Mouse (Mus musculus): ENCODE data around the gene Tmed3. TPM values are rescaled to one million over a fixed set of nuclear protein-coding genes. Genes with fewer than 3 reads are reported as not detected.

Gene Tmed3
- polyA plus RNA-seq, 1 experiment from 2014 or later, result 112 TPM

DNA sequence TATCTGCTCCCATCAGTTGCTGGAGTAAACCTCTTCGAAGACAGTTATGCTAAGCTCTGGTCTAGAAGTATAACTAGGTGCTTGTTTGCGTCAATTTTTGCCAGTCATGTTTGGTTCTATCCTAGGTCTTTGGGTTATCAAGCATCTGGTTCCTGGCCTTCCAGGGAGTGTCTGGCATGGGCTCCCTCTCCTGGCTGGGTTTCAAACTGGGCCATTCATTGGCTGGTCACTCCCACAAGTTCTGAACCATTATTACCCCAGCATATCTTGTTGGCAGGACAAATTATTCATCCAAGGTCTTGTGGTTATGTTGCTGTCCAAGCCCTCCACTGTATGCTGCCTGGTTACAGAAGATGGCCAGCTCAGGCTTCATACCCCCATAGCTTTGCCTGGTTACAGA lies 11.2 kb downstream of the Tmed3 start:
- Histone ChIP-seq H3K27me3 (ENCODE audit: insufficient read depth, low read length) (no peaks in the 10 kb centered on the region), H3K9me3 (ENCODE audit: low read length) (no peaks in the 10 kb centered on the region), H3K9ac (replicated peaks; ENCODE audit: low read length) (no peak overlapping the region), H3K36me3 (ENCODE audit: insufficient read depth, low read length) (peaks cover 11% of the 10 kb centered on the region; the same call in 1 of the 2 replicates), H3K4me1 (ENCODE audit: insufficient read depth, low read length) (no peaks in the 10 kb centered on the region), H3K27ac (ENCODE audit: low read length) (no peak overlapping the region), H3K4me2 (replicated peaks; ENCODE audit: low read depth, low read length) (no peak overlapping the region), H3K4me3 (ENCODE audit: low read length) (no peak overlapping the region)
- ATAC-seq (ENCODE audit: low FRiP score, low TSS enrichment), result no peak
- WGBS, result 96% methylated on average over 2 of the region's 2 CpGs

DNA sequence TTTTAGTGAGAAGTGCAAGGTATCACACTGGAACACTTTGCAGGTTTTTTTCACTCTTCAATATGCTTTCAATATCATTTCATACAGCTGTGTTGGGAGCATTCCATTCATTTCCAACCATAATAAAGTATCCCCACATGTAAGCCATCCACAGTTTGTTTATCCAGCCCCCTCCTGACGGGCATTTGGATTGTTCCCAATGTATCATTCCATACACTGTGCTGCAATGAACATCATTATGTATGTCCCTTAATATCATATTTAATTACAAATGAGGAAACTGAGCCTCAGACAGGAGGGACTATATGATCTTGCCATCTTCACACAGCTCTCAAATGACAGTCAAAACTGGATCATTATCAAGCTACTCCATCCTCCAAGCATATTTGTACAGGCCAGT lies 15.7 kb downstream of the Tmed3 start:
- H3K27ac ChIP-seq (ENCODE audit: low read length), result no peak overlapping the region
- H3K4me2 ChIP-seq (replicated peaks; ENCODE audit: low read depth, low read length), result no peak overlapping the region
- WGBS, result 64% methylated on average over 1 of the region's 1 CpGs
- ATAC-seq (ENCODE audit: low FRiP score, low TSS enrichment), result no peak
- H3K9me3 ChIP-seq (ENCODE audit: low read length), result no peaks in the 10 kb centered on the region
- no peaks in the 10 kb centered on the region for H3K4me1 ChIP-seq (ENCODE audit: insufficient read depth, low read length)
- no peak overlapping the region for H3K9ac ChIP-seq (replicated peaks; ENCODE audit: low read length)
- H3K36me3 ChIP-seq (ENCODE audit: insufficient read depth, low read length), result no peaks in the 10 kb centered on the region
- no peak overlapping the region for H3K4me3 ChIP-seq (ENCODE audit: low read length)
- H3K27me3 ChIP-seq (ENCODE audit: insufficient read depth, low read length), result no peaks in the 10 kb centered on the region

DNA sequence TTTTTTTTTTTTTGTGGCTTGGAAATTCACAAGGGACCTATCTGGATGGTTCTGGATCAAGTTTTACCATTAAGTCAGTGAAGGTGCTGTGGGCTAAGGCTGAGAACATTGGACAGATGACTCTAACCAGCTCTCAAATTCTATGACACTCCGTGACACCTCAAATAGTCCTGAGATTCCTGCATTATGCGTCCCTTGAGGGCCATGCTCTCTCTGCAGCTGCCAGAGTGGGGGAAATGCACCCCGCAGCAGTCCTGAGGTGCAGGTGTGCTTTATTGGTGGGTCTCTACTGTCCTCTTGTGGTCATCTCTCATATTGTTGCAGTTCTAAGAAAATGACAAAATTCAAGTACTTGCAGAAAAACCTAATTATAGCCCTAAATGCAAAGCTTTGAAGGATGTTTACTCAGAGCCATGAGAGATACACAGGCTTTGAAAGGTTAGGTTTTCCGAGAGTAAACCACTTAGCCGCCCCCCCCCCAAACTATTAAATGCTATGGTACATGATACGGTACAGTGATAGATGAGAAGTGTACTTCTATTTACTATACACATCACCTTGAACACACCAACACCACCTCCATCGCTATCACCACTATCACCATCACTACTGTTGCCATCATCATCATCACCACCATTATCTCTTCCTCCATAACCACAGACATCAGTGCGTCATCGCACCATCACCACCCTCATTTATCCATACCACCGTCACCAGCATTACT lies 17.2 kb downstream of the Tmed3 start:
- Histone ChIP-seq H3K4me2 (replicated peaks; ENCODE audit: low read depth, low read length) (no peak overlapping the region), H3K27ac (ENCODE audit: low read length) (no peak overlapping the region), H3K36me3 (ENCODE audit: insufficient read depth, low read length) (no peaks in the 10 kb centered on the region), H3K27me3 (ENCODE audit: insufficient read depth, low read length) (no peaks in the 10 kb centered on the region), H3K9me3 (ENCODE audit: low read length) (no peaks in the 10 kb centered on the region), H3K9ac (replicated peaks; ENCODE audit: low read length) (no peak overlapping the region), H3K4me3 (ENCODE audit: low read length) (no peak overlapping the region), H3K4me1 (ENCODE audit: insufficient read depth, low read length) (no peaks in the 10 kb centered on the region)
- 60% methylated on average over 10 of the region's 10 CpGs for WGBS
- ATAC-seq (ENCODE audit: low FRiP score, low TSS enrichment), result no peak

DNA sequence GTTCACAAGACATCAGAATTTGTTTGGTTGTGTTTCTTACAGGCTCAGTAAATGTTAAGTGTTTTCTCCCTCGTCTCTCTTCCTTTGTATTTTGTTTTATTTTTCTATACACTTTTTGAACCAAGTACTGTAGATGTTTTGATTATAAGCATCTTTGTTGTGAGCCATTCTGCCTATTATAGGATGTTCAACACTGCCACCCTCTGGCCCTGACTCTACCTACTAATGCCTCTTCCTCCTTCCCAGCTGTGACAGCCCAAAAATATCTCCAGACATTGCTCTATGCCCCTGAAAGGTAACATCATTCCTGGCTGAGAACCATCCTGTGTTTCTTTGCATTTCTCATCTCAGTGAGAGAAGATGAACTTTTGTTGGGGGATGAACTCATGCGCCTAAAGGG lies 18.6 kb downstream of the Tmed3 start:
- no peaks in the 10 kb centered on the region for H3K4me1 ChIP-seq (ENCODE audit: insufficient read depth, low read length)
- H3K4me3 ChIP-seq (ENCODE audit: low read length), result no peak overlapping the region
- ATAC-seq (ENCODE audit: low FRiP score, low TSS enrichment), result no peak
- no peaks in the 10 kb centered on the region for H3K27me3 ChIP-seq (ENCODE audit: insufficient read depth, low read length)
- WGBS, result 61% methylated on average over 2 of the region's 2 CpGs
- H3K36me3 ChIP-seq (ENCODE audit: insufficient read depth, low read length), result no peaks in the 10 kb centered on the region
- no peaks in the 10 kb centered on the region for H3K9me3 ChIP-seq (ENCODE audit: low read length)
- no peak overlapping the region for H3K9ac ChIP-seq (replicated peaks; ENCODE audit: low read length)
- no peak overlapping the region for H3K4me2 ChIP-seq (replicated peaks; ENCODE audit: low read depth, low read length)
- H3K27ac ChIP-seq (ENCODE audit: low read length), result no peak overlapping the region

DNA sequence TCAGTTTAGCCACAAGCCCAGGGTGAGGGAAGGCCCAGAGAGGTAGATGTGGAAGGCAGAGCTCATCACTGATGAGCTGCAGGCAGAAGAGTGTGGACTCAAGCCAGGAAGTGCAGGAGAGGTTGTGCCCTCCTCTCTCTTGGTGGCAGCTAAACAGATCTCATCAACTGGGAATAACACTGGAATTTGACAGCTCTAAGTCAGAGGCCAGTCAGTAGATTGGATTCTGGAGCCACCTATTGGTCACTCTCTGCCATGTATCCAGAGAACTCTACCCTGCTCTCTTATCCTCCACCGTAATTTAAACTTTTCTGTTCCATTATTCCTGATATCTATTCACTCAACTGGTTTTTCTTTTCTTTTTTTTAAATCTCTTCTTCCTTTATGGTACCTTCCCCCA lies 25.9 kb downstream of the Tmed3 start:
- Histone ChIP-seq H3K4me1 (ENCODE audit: insufficient read depth, low read length) (no peaks in the 10 kb centered on the region), H3K4me2 (replicated peaks; ENCODE audit: low read depth, low read length) (no peak overlapping the region), H3K4me3 (ENCODE audit: low read length) (no peak overlapping the region), H3K36me3 (ENCODE audit: insufficient read depth, low read length) (no peaks in the 10 kb centered on the region), H3K27me3 (ENCODE audit: insufficient read depth, low read length) (no peaks in the 10 kb centered on the region), H3K9ac (replicated peaks; ENCODE audit: low read length) (no peak overlapping the region), H3K27ac (ENCODE audit: low read length) (no peak overlapping the region), H3K9me3 (ENCODE audit: low read length) (no peaks in the 10 kb centered on the region)
- 55% methylated on average over 1 of the region's 1 CpGs for WGBS
- peak; percentile 71; the same call in 1 of the 2 replicates for ATAC-seq (ENCODE audit: low FRiP score, low TSS enrichment)

DNA sequence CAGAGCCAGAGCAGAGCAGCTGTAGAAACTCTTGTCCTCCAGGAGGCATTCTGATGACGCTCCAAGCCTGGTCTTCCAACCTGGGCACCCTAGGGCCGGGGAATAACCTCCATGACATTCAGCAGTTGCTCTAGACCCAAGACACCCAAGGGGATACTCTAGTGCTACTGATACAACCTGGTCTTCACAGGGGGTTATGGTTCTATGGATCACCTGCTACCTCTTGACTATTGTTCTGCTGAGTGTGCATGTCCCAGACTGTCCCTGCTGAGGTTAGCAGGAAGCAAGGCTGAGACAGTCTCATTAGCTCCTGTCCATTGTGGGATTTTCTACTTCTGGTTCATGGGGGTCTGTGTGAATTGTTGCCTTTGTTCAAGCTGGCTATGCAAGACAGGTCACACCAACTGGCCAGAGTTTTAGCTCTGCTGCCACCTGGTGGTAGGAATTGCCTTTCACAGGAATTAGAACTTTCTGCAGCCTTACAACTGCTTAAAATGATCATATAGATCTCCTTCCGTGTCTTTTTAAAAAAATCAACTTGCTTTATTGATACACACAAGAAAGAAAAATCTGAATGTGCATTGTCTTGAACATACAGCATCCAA lies 30.8 kb downstream of the Tmed3 start:
- no peaks in the 10 kb centered on the region for H3K9me3 ChIP-seq (ENCODE audit: low read length)
- H3K9ac ChIP-seq (replicated peaks; ENCODE audit: low read length), result no peak overlapping the region
- H3K27me3 ChIP-seq (ENCODE audit: insufficient read depth, low read length), result no peaks in the 10 kb centered on the region
- no peak overlapping the region for H3K27ac ChIP-seq (ENCODE audit: low read length)
- no peak overlapping the region for H3K4me2 ChIP-seq (replicated peaks; ENCODE audit: low read depth, low read length)
- no peaks in the 10 kb centered on the region for H3K4me1 ChIP-seq (ENCODE audit: insufficient read depth, low read length)
- ATAC-seq (ENCODE audit: low FRiP score, low TSS enrichment), result peak; percentile 79
- 49% methylated on average over 3 of the region's 3 CpGs for WGBS
- no peaks in the 10 kb centered on the region for H3K36me3 ChIP-seq (ENCODE audit: insufficient read depth, low read length)
- H3K4me3 ChIP-seq (ENCODE audit: low read length), result no peak overlapping the region

DNA sequence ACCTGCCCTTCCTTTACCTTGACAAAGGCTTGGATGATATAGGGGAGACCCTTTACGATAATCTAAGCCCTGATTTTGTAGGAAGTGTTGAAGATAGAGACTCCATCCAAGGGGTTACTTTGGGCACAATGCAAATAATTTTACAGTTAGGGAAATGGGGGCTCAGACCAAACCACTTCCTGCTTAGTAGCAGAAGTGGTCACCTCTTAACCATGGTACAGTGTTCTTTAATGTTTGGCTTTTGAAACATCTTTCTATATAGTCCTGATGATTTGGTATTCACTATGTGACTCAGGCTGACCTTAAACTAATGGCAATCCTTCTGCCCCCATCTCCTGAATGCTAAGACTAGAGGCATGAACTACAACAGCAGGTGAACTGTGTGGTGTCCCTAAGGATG lies 31.5 kb downstream of the Tmed3 start:
- WGBS, result 88% methylated on average over 1 of the region's 1 CpGs

DNA sequence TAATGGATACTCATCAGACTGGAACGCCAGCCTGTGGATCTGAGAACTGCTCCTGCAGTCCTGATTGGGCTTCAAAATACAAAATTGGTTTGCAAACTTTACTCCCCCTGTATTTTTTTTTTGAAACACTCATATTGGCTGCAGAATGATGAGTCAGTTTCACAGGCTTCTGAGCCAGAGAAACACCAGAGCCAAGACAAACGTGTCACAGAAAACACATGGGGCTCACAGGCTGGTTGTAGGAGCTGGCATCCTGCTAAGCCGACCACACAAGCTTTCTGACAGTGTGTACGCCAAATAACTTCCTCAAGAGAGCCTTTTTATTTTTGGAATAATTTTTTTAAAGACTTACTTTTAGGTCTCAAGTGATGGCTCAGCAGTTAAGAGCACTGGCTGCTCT lies 35.0 kb downstream of the Tmed3 start:
- H3K27ac ChIP-seq (ENCODE audit: low read length), result no peak overlapping the region
- WGBS, result 73% methylated on average over 4 of the region's 4 CpGs
- H3K36me3 ChIP-seq (ENCODE audit: insufficient read depth, low read length), result no peaks in the 10 kb centered on the region
- no peak overlapping the region for H3K9ac ChIP-seq (replicated peaks; ENCODE audit: low read length)
- H3K4me2 ChIP-seq (replicated peaks; ENCODE audit: low read depth, low read length), result no peak overlapping the region
- H3K4me3 ChIP-seq (ENCODE audit: low read length), result no peak overlapping the region
- H3K27me3 ChIP-seq (ENCODE audit: insufficient read depth, low read length), result no peaks in the 10 kb centered on the region
- H3K9me3 ChIP-seq (ENCODE audit: low read length), result no peaks in the 10 kb centered on the region
- H3K4me1 ChIP-seq (ENCODE audit: insufficient read depth, low read length), result no peaks in the 10 kb centered on the region
- ATAC-seq (ENCODE audit: low FRiP score, low TSS enrichment), result no peak

More for the DNA sequence above, 31.5 kb downstream of the Tmed3 start:
- Histone ChIP-seq H3K4me3 (ENCODE audit: low read length) (no peak overlapping the region), H3K4me1 (ENCODE audit: insufficient read depth, low read length) (no peaks in the 10 kb centered on the region), H3K27me3 (ENCODE audit: insufficient read depth, low read length) (no peaks in the 10 kb centered on the region), H3K27ac (ENCODE audit: low read length) (no peak overlapping the region), H3K36me3 (ENCODE audit: insufficient read depth, low read length) (no peaks in the 10 kb centered on the region), H3K4me2 (replicated peaks; ENCODE audit: low read depth, low read length) (no peak overlapping the region), H3K9ac (replicated peaks; ENCODE audit: low read length) (no peak overlapping the region), H3K9me3 (ENCODE audit: low read length) (no peaks in the 10 kb centered on the region)
- ATAC-seq (ENCODE audit: low FRiP score, low TSS enrichment), result no peak

DNA sequence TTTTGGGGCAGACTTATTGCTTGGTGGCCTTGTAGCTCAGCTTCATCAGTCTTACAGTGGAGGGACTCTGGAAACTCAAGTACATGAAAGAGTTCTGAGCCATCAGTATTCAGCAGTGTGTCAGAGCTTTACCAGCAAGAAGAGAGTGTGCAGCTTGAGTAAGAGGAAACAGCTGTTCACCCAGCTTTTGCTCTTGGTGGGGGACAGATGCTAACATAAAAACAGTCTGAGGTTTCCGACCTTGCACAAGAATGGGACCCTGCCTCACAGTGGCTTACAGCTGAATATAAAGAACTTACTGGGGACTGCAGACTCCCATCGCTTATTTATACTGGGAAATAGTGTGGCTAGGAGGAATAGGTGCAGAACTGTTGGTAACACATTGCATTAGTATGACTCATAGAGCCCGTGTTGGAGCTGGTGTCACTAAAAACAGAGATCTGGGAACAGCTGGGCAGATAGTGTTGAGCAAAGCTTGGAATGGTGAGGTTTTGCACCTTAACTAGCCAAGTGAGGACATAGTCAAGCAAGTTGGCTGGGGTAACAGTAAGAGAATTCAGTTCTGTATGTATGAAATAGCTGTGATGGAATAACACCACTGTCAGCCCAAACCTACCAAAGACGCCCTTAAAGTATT lies 37.4 kb downstream of the Tmed3 start:
- Histone ChIP-seq H3K36me3 (ENCODE audit: insufficient read depth, low read length) (no peaks in the 10 kb centered on the region), H3K27ac (ENCODE audit: low read length) (no peak overlapping the region), H3K9me3 (ENCODE audit: low read length) (no peaks in the 10 kb centered on the region), H3K4me3 (ENCODE audit: low read length) (no peak overlapping the region), H3K4me1 (ENCODE audit: insufficient read depth, low read length) (no peaks in the 10 kb centered on the region), H3K27me3 (ENCODE audit: insufficient read depth, low read length) (no peaks in the 10 kb centered on the region), H3K9ac (replicated peaks; ENCODE audit: low read length) (no peak overlapping the region), H3K4me2 (replicated peaks; ENCODE audit: low read depth, low read length) (no peak overlapping the region)
- 74% methylated on average over 4 of the region's 4 CpGs for WGBS
- ATAC-seq (ENCODE audit: low FRiP score, low TSS enrichment), result no peak

DNA sequence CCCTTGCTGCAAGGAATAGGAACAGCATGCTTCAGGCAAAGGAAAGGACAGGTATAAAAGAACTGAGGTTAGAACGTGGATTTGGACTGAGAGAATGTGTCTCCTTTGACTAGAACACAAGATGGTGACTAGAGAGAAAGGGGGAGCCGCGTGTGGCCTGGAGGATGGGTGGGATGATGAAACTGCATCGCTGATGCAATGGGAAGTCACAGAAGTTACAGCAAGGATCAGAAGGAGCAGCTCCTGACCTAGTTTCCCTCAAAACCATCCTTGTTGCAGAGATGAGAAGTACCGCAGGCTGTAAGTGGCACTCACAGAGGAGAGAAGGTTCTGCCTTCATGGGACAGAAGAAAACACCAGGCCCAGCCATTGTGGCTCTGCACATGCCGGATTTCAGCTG lies 54.0 kb downstream of the Tmed3 start:
- H3K36me3 ChIP-seq (ENCODE audit: insufficient read depth, low read length), result no peaks in the 10 kb centered on the region
- 84% methylated on average over 6 of the region's 6 CpGs for WGBS
- no peak overlapping the region for H3K4me2 ChIP-seq (replicated peaks; ENCODE audit: low read depth, low read length)
- no peaks in the 10 kb centered on the region for H3K4me1 ChIP-seq (ENCODE audit: insufficient read depth, low read length)
- H3K4me3 ChIP-seq (ENCODE audit: low read length), result no peak overlapping the region
- no peaks in the 10 kb centered on the region for H3K27me3 ChIP-seq (ENCODE audit: insufficient read depth, low read length)
- H3K9ac ChIP-seq (replicated peaks; ENCODE audit: low read length), result no peak overlapping the region
- no peak overlapping the region for H3K27ac ChIP-seq (ENCODE audit: low read length)
- ATAC-seq (ENCODE audit: low FRiP score, low TSS enrichment), result no peak
- no peaks in the 10 kb centered on the region for H3K9me3 ChIP-seq (ENCODE audit: low read length)
